7 mouse cellular contexts compared by ENCODE assay signal in genomic region chr9:124438686-124439346, GRCm38 (mm10). TPM values are rescaled to one million over a fixed set of nuclear protein-coding genes. Genes with fewer than 3 reads are reported as not detected.
DNase-seq lines count a peak whose midpoint lies in the region; ATAC-seq lines count a peak whose summit lies in the region.

No protein-coding gene starts in this region.

- 97% methylated on average over 22 of the region's 22 CpGs for WGBS in embryonic facial prominence, embryonic 10.5 days
- WGBS in intestine, embryonic 16.5 days: 97% methylated on average over 22 of the region's 22 CpGs
- 85% methylated on average over 22 of the region's 22 CpGs for WGBS in liver, embryonic 12.5 days (ENCODE audit: insufficient replicate concordance)

- ATAC-seq in intestine, embryonic 16.5 days: peak; percentile 25; the same call in 1 of the 2 replicates
- ATAC-seq in liver, embryonic 12.5 days: peak; percentile 8; the same call in 1 of the 2 replicates
- peak; percentile 29; the same call in 1 of the 2 replicates for ATAC-seq in neutrophil, adult 5-6 weeks (ENCODE audit: extremely low read depth, insufficient number of reproducible peaks, low FRiP score, poor library complexity, severe bottlenecking)

- H3K36me3 ChIP-seq in embryonic facial prominence, embryonic 10.5 days (replicated peaks): peaks cover 40% of the 10 kb centered on the region
- peaks cover 35% of the 10 kb centered on the region for H3K36me3 ChIP-seq in intestine, embryonic 16.5 days (ENCODE audit: control insufficient read depth, insufficient read depth, low read length)
- peaks cover 38% of the 10 kb centered on the region for H3K36me3 ChIP-seq in liver, embryonic 12.5 days

- no peak overlapping the region for H3K27ac ChIP-seq in embryonic facial prominence, embryonic 10.5 days (replicated peaks)
- no peak overlapping the region for H3K27ac ChIP-seq in intestine, embryonic 16.5 days (ENCODE audit: low read length)
- H3K27ac ChIP-seq in liver, embryonic 12.5 days: no peak overlapping the region

- no peak overlapping the region for H3K9ac ChIP-seq in intestine, embryonic 16.5 days (ENCODE audit: low read depth, low read length)
- no peak overlapping the region for H3K9ac ChIP-seq in liver, embryonic 12.5 days

- no peaks in the 10 kb centered on the region for H3K4me1 ChIP-seq in embryonic facial prominence, embryonic 10.5 days
- no peaks in the 10 kb centered on the region for H3K4me1 ChIP-seq in intestine, embryonic 16.5 days (ENCODE audit: control insufficient read depth, insufficient read depth, low read length)
- 0 out of 2 replicates have a peak, but pooled peaks cover 4% of the 10 kb centered on the region for H3K4me1 ChIP-seq in liver, embryonic 12.5 days

- peaks cover 38% of the 10 kb centered on the region for H3K9me3 ChIP-seq in embryonic facial prominence, embryonic 10.5 days
- peaks cover 29% of the 10 kb centered on the region for H3K9me3 ChIP-seq in intestine, embryonic 16.5 days (ENCODE audit: control insufficient read depth, low read length)
- H3K9me3 ChIP-seq in liver, embryonic 12.5 days (replicated peaks): peaks cover 33% of the 10 kb centered on the region

- no peaks in the 10 kb centered on the region for H3K27me3 ChIP-seq in embryonic facial prominence, embryonic 10.5 days (replicated peaks; ENCODE audit: low read depth, poor library complexity, severe bottlenecking)
- H3K27me3 ChIP-seq in intestine, embryonic 16.5 days (replicated peaks; ENCODE audit: control insufficient read depth, insufficient read depth, low read length): no peaks in the 10 kb centered on the region
- no peaks in the 10 kb centered on the region for H3K27me3 ChIP-seq in liver, embryonic 12.5 days (replicated peaks)

- DNase-seq in lung, adult 18-20 months: peak; percentile 5 to 6
- DNase-seq in lung, postnatal 25 days (ENCODE audit: low spot score): no peak
- DNase-seq in T-cell, adult 2 months (ENCODE audit: low spot score): peak; percentile 49
- DNase-seq in embryonic facial prominence, embryonic 10.5 days (ENCODE audit: low spot score): peak; percentile 10

- no peak overlapping the region for H3K4me3 ChIP-seq in embryonic facial prominence, embryonic 10.5 days
- no peak overlapping the region for H3K4me3 ChIP-seq in intestine, embryonic 16.5 days (ENCODE audit: low read length)
- H3K4me3 ChIP-seq in liver, embryonic 12.5 days: no peak overlapping the region

- no peak overlapping the region for H3K4me2 ChIP-seq in intestine, embryonic 16.5 days (ENCODE audit: low read depth, low read length)
- H3K4me2 ChIP-seq in liver, embryonic 12.5 days: no peak overlapping the region

RNA-seq across cellular contexts. Expression of gene Ppp2r3d, which starts 37.9 kb away (rescaled TPM):
- polyA plus RNA-seq in embryonic facial prominence, embryonic 10.5 days (2016; fragmentation: Nextera tagmentation; extraction: Ambion mirVana): 118 and 122 TPM in 2 replicates
- polyA plus RNA-seq in intestine, embryonic 16.5 days (2015; fragmentation: Nextera tagmentation; extraction: Ambion mirVana): 138 and 143 TPM in 2 replicates
- 58.3 and 58.8 TPM in 2 replicates for polyA plus RNA-seq in liver, embryonic 12.5 days (2016; fragmentation: Nextera tagmentation; extraction: Ambion mirVana)
- total RNA-seq in neutrophil, adult 5-6 weeks (2017): 43.3 and 63.0 TPM in 2 replicates

RNA-seq across cellular contexts. Expression of gene Gm21836, which starts 54.8 kb away (rescaled TPM):
- not detected in 2 replicates for polyA plus RNA-seq in embryonic facial prominence, embryonic 10.5 days (2016; fragmentation: Nextera tagmentation; extraction: Ambion mirVana)
- polyA plus RNA-seq in intestine, embryonic 16.5 days (2015; fragmentation: Nextera tagmentation; extraction: Ambion mirVana): not detected in 2 replicates
- not detected in 2 replicates for polyA plus RNA-seq in liver, embryonic 12.5 days (2016; fragmentation: Nextera tagmentation; extraction: Ambion mirVana)
- total RNA-seq in neutrophil, adult 5-6 weeks (2017): not detected in 2 replicates
